In the genomic region with DNA sequence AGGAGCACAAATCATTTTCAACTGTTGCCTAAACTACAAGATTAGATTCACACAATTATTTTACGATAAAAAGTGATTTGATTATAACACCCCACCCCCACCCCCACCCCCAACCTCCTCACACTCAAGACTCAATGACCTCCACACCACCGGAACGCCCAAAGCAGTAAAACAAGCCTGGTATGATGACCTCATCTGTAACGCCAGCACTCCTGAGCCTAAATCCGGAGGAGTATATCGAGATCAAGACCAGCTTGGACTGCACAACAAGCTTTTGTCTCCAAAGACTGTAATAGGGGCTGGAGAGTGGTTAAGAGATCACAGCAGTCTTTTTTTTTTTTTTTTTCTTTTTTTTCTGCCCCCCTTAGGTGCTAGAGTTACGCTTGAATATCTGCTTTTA, we compare ENCODE assay signal across 10 mouse cellular contexts. TPM values are rescaled to one million over a fixed set of nuclear protein-coding genes. Genes with fewer than 3 reads are reported as not detected.
A peak's percentile ranks its signal among the peaks of the same experiment; 100 is the strongest.
DNase-seq lines count a peak whose midpoint lies in the region; ATAC-seq and TF ChIP-seq lines count a peak whose summit lies in the region.
"Had no signal": no experiment of that assay in that cellular context is flagged by ENCODE, and none has a peak within 500 bp of the region (broad histone marks: within the 10 kb centered on the region; RNA-seq: fewer than 3 reads in every experiment).

No protein-coding gene starts in this region.

- H3K9ac ChIP-seq in lung, embryonic 16.5 days (ENCODE audit: low read length): no peak overlapping the region
- no peak overlapping the region for H3K9ac ChIP-seq in intestine, postnatal 0 days (ENCODE audit: low read depth, low read length)
- no peak overlapping the region for H3K9ac ChIP-seq in stomach, embryonic 14.5 days (replicated peaks; ENCODE audit: low read depth, low read length)

- no peak for ATAC-seq in lung, embryonic 16.5 days (ENCODE audit: low read depth)
- 0 out of 2 replicates have a peak, but pooled peaks have one; percentile 29 for ATAC-seq in intestine, postnatal 0 days
- no peak for ATAC-seq in stomach, embryonic 14.5 days (ENCODE audit: insufficient number of reproducible peaks, insufficient read depth, low FRiP score, low read depth)

- peaks cover 7% of the 10 kb centered on the region for H3K4me1 ChIP-seq in lung, embryonic 16.5 days (replicated peaks; ENCODE audit: control insufficient read depth, insufficient read depth, low read length)
- H3K4me1 ChIP-seq in intestine, postnatal 0 days (replicated peaks; ENCODE audit: control insufficient read depth, insufficient read depth, low read length): no peaks in the 10 kb centered on the region
- no peaks in the 10 kb centered on the region for H3K4me1 ChIP-seq in stomach, embryonic 14.5 days (ENCODE audit: control insufficient read depth, insufficient read depth, low read length)

- H3K4me3 ChIP-seq in lung, embryonic 16.5 days (ENCODE audit: low read length): peak overlapping the region; percentile 23
- H3K4me3 ChIP-seq in intestine, postnatal 0 days (ENCODE audit: low read depth, low read length): no peak overlapping the region
- H3K4me3 ChIP-seq in stomach, embryonic 14.5 days (ENCODE audit: low read depth, low read length): peak overlapping the region; percentile 13

- peak overlapping the region; percentile 38 for H3K4me2 ChIP-seq in lung, embryonic 16.5 days (ENCODE audit: low read depth, low read length)
- H3K4me2 ChIP-seq in intestine, postnatal 0 days (replicated peaks; ENCODE audit: low read depth): peak overlapping the region; percentile 32
- H3K4me2 ChIP-seq in stomach, embryonic 14.5 days (replicated peaks; ENCODE audit: low read depth, low read length): peak overlapping the region; percentile 30; the same call in 1 of the 2 replicates

- TF ChIP-seq CTCF in intestine, postnatal 0 days (IDR thresholded peaks at IDR 0.05; ENCODE audit: low read depth): no peak

- H3K9me3 ChIP-seq in lung, embryonic 16.5 days (ENCODE audit: control insufficient read depth, low read length): no peaks in the 10 kb centered on the region
- H3K9me3 ChIP-seq in intestine, postnatal 0 days (ENCODE audit: control insufficient read depth): no peaks in the 10 kb centered on the region
- H3K9me3 ChIP-seq in stomach, embryonic 14.5 days (ENCODE audit: control insufficient read depth, low read depth, low read length): no peaks in the 10 kb centered on the region

- no peak overlapping the region for H3K27ac ChIP-seq in lung, embryonic 16.5 days (ENCODE audit: low read length)
- H3K27ac ChIP-seq in intestine, postnatal 0 days (ENCODE audit: low read depth, low read length): no peak overlapping the region
- H3K27ac ChIP-seq in stomach, embryonic 14.5 days (ENCODE audit: low read length): no peak overlapping the region
- H3K27ac ChIP-seq: macrophage had no signal

- DNase-seq in lung, postnatal 25 days (ENCODE audit: low spot score): no peak
- peak; percentile 55 for DNase-seq in embryo, embryonic 9.5 days (ENCODE audit: extremely low spot score)
- no peak for DNase-seq in cerebellum, postnatal 14 days
- no peak for DNase-seq in kidney, postnatal 14 days
- DNase-seq in left cerebral cortex, adult 9 months (ENCODE audit: low spot score in 2 of 2): no peak

- WGBS in lung, embryonic 16.5 days: 7% methylated on average over 7 of the region's 7 CpGs
- WGBS in intestine, postnatal 0 days: 11% methylated on average over 7 of the region's 7 CpGs
- WGBS in stomach, embryonic 14.5 days: 7% methylated on average over 7 of the region's 7 CpGs

- no peaks in the 10 kb centered on the region for H3K27me3 ChIP-seq in lung, embryonic 16.5 days (ENCODE audit: control insufficient read depth, insufficient read depth, low read depth, low read length)
- H3K27me3 ChIP-seq in intestine, postnatal 0 days (replicated peaks; ENCODE audit: control insufficient read depth, insufficient read depth, low read length): no peaks in the 10 kb centered on the region
- no peaks in the 10 kb centered on the region for H3K27me3 ChIP-seq in stomach, embryonic 14.5 days (ENCODE audit: control insufficient read depth, insufficient read depth, low read length)

- no peaks in the 10 kb centered on the region for H3K36me3 ChIP-seq in lung, embryonic 16.5 days (ENCODE audit: control insufficient read depth, insufficient read depth, low read length)
- no peaks in the 10 kb centered on the region for H3K36me3 ChIP-seq in intestine, postnatal 0 days (ENCODE audit: control insufficient read depth, insufficient read depth)
- no peaks in the 10 kb centered on the region for H3K36me3 ChIP-seq in stomach, embryonic 14.5 days (ENCODE audit: control insufficient read depth, insufficient read depth, low read length)

RNA-seq across cellular contexts. Expression of gene Zfp184, which starts 9.1 kb away (rescaled TPM):
- polyA plus RNA-seq in lung, embryonic 16.5 days (2015; fragmentation: Nextera tagmentation; extraction: Ambion mirVana): 7.9 and 12.5 TPM in 2 replicates
- polyA plus RNA-seq in intestine, postnatal 0 days (2015; fragmentation: Nextera tagmentation; extraction: Ambion mirVana): 1.2 TPM in 2 replicates
- polyA plus RNA-seq in stomach, embryonic 14.5 days (2014; fragmentation: Nextera tagmentation; extraction: Ambion mirVana): 16.5 and 16.8 TPM in 2 replicates

RNA-seq across cellular contexts. Expression of gene Pom121l2, which starts 45.2 kb away (rescaled TPM):
- polyA plus RNA-seq in lung, embryonic 16.5 days (2015; fragmentation: Nextera tagmentation; extraction: Ambion mirVana): 0.16 and 0.18 TPM in 2 replicates
- not detected in 2 replicates for polyA plus RNA-seq in intestine, postnatal 0 days (2015; fragmentation: Nextera tagmentation; extraction: Ambion mirVana)
- not detected in 2 replicates for polyA plus RNA-seq in stomach, embryonic 14.5 days (2014; fragmentation: Nextera tagmentation; extraction: Ambion mirVana)
- polyA plus RNA-seq: macrophage; small intestine, adult 2 months had no signal
